Mouse (Mus musculus): ENCODE measurements around the gene Ric1. TPM values are rescaled to one million over a fixed set of nuclear protein-coding genes. Genes with fewer than 3 reads are reported as not detected.

Ric1 gene
- polyA plus RNA-seq, 1 experiment, result 39.2 TPM

- Histone ChIP-seq H3K4me1 (ENCODE audit: control insufficient read depth, insufficient read depth, low read length) (peaks cover 22% of the 10 kb centered on the region), H3K27ac (ENCODE audit: insufficient read depth, low read length) (peak overlapping the region; percentile 50), H3K4me3 (ENCODE audit: insufficient read depth, low read length) (no peak overlapping the region)
- TF ChIP-seq POLR2A (IDR thresholded peaks at IDR 0.05; ENCODE audit: low read depth, low read length) (no peak), CTCF (IDR thresholded peaks at IDR 0.05; ENCODE audit: borderline replicate concordance, insufficient read depth, low read length) (no peak)
Measured at GRCm38 (mm10) chr19:29653768-29654265, 131.7 kb downstream of the Ric1 start.

- no peak overlapping the region for H3K4me3 ChIP-seq (ENCODE audit: insufficient read depth, low read length)
- peaks cover 30% of the 10 kb centered on the region for H3K4me1 ChIP-seq (ENCODE audit: control insufficient read depth, insufficient read depth, low read length)
- no peak for TF ChIP-seq POLR2A (IDR thresholded peaks at IDR 0.05; ENCODE audit: low read depth, low read length)
- no peak for TF ChIP-seq CTCF (IDR thresholded peaks at IDR 0.05; ENCODE audit: borderline replicate concordance, insufficient read depth, low read length)
- H3K27ac ChIP-seq (ENCODE audit: insufficient read depth, low read length), result no peak overlapping the region
Measured at GRCm38 (mm10) chr19:29655148-29655547, 133.1 kb downstream of the Ric1 start.

GRCm38 (mm10) chr19:29656029-29656428 lies 133.9 kb downstream of the Ric1 start:
- H3K27ac ChIP-seq (ENCODE audit: insufficient read depth, low read length), result no peak overlapping the region
- no peak for TF ChIP-seq POLR2A (IDR thresholded peaks at IDR 0.05; ENCODE audit: low read depth, low read length)
- TF ChIP-seq CTCF (IDR thresholded peaks at IDR 0.05; ENCODE audit: borderline replicate concordance, insufficient read depth, low read length), result no peak
- H3K4me3 ChIP-seq (ENCODE audit: insufficient read depth, low read length), result no peak overlapping the region

More at GRCm38 (mm10) chr19:29656029-29656428, 133.9 kb downstream of the Ric1 start:
- peaks cover 30% of the 10 kb centered on the region for H3K4me1 ChIP-seq (ENCODE audit: control insufficient read depth, insufficient read depth, low read length)

Other genes starting within 250 kb of the Ric1 start
- 4.3 and 5.3 TPM in 2 replicates for gene Insl6, start 196.9 kb upstream of the Ric1 start, polyA plus RNA-seq (2011; ENCODE audit: insufficient read length, low read depth, missing spikeins)
- gene Rln1, start 187.6 kb upstream of the Ric1 start, polyA plus RNA-seq (2011; ENCODE audit: insufficient read length, low read depth, missing spikeins), result 0.68 TPM in 1 of 2 replicates, not detected in the other
- 57.9 and 65.1 TPM in 2 replicates for gene Plgrkt, start 154.9 kb upstream of the Ric1 start, polyA plus RNA-seq (2011; ENCODE audit: insufficient read length, low read depth, missing spikeins)
- gene Cd274, start 154.8 kb upstream of the Ric1 start, polyA plus RNA-seq (2011; ENCODE audit: insufficient read length, low read depth, missing spikeins), result 1.1 and 1.2 TPM in 2 replicates
- not detected in 2 replicates for gene Pdcd1lg2, start 111.4 kb upstream of the Ric1 start, polyA plus RNA-seq (2011; ENCODE audit: insufficient read length, low read depth, missing spikeins)
- 25.1 and 29.4 TPM in 2 replicates for gene Ermp1, start 126.1 kb downstream of the Ric1 start, polyA plus RNA-seq (2011; ENCODE audit: insufficient read length, low read depth, missing spikeins)
- not detected in 2 replicates for gene Mlana, start 175.5 kb downstream of the Ric1 start, polyA plus RNA-seq (2011; ENCODE audit: insufficient read length, low read depth, missing spikeins)